Mouse (Mus musculus): ENCODE measurements around the gene BC052040.

The BC052040 gene

DNA sequence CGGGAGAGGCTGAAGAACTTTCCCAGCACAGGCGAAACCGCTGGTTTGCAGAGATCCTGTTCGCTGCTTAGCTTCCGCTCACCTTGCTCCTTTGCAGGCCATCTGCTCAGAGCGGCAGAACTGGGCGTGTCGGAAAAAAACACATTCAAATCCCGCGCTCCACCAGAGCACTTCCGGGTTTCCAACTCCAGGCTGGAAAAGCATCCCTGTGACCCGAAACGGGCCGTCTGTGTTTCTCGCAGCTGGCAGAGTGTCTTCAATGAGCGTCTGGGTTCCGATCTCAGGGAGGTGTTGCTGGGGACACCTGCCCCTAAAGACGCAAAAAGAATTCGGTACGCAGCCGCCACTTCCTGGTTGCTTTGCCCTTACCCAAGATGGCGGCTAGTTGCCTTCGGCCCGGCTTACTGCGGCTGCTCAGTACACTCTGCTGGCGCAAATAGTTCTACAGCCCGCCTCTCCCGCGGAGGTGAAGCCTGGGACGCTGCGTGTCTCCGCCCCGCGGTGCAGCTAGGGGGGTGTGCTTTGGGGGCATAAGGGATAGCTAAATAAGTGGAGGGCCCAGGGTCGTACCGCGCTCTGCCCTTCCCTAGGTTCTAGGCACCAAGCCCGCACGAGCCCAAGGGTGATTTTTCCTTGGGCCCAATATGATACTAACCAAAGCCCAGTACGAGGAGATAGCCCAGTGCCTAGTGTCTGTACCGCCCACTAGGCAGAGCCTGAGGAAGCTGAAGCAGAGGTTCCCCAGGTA lies at the start of gene BC052040:
BC052040 (plus strand) TSS at position 476 of the 748 bp plus-strand sequence.
- peak; percentile 89 to 90 for DNase-seq

DNA sequence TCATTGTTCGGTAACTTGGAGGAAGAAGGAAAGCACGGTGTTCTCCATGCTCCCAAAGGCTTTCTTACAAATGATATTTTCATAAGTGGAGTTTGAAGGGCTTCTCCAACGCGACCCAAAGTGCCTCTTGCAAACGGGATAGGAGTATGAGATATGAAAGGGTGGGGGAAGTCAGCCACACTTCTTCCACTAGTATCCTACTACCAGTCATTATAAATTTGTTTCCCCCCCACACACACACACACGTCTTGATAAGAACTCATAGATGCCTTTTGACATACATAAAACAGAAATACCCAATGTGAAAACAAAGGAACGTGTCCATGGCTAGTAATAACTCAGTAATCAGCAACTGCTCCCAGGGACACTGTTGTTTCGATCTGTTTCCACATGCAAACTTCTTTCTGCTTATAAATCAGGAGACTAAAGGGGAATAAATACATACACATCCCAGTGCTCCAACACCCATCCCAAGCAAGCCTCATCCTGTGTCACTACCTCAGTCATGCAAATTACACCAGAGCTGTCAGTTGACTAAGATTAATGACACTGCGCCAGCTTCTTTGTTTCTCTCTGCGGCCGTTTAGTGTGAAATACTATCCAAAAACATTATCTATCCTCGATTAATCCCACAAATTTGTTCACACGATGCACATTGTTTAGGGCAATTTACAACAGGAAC lies 43.4 kb upstream of the BC052040 start:
- DNase-seq, result no peak

- DNase-seq, result no peak
Measured at GRCm38 (mm10) chr2:115538691-115539283, 42.7 kb upstream of the BC052040 start.

DNA sequence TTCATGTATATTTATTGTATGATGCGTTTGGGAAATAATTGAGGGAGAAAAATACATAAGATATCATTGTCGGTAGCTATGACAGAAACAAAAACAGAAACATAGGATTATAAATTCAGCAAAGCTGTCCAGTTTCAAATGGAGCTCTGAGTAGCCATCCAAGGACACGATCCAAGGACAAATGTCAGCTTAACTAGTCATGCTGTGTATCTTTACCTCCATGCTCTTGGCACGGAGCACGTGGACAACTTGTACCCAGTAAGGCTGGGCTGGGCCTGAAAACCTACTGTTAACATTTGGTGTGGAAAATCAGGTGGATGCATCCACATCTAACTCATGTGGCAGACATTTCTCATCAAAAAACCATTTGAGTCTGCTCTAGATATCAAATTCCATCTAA lies 41.8 kb upstream of the BC052040 start:
- DNase-seq, result no peak

- DNase-seq, result no peak
Measured at GRCm38 (mm10) chr2:115542401-115543123, 39.0 kb upstream of the BC052040 start.

GRCm38 (mm10) chr2:115543212-115543611 lies 38.3 kb upstream of the BC052040 start:
- DNase-seq, result no peak

DNA sequence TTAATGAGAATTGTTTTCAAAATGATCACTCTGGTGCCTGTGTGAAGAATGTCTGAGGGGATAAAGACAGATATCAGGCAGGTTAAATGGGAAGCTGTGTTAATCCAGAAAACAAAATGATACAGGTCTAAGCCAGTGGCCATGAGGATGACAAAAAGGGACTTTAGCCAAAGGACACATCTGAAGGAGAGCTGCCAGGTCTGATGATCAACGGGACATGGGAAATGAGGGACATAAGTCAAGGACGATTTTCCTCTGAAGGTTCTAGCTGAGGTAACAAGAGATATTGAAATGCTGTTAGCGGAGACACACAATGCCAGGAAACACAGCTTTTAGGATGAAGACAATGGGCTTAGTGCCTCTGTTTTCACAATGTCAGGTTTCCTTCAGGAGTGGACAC lies 29.6 kb upstream of the BC052040 start:
- DNase-seq, result no peak

DNA sequence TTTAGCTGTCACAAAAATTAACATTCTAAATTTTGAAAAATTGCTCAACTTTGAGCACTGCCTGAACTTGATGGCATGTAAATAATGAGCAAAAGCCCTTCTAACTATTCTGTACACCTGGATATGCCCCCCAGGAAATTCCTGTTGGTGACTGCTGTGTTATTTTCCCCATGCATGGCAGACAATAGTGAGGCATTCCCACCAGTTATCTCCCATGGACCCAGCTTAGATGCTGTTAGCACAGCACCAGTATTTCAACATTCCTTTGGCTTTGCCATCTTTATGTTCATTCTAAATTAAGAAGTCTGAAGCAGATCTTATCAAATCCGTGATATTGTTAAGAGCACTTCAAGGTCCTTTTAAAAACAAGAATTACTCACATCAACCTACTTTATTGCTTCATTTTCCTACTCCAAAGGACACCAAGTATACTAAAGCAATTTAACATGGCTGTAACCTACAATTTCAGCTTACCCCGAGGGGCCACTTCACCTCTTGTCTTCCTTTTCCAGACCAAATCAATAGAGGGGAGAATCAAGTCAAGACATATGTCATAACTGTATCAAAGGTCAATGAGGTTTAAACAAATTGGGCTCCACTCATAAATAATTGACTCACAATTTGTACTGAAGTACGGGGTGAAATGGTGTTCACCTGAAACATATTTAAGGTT lies 19.2 kb upstream of the BC052040 start:
- no peak for DNase-seq

DNA sequence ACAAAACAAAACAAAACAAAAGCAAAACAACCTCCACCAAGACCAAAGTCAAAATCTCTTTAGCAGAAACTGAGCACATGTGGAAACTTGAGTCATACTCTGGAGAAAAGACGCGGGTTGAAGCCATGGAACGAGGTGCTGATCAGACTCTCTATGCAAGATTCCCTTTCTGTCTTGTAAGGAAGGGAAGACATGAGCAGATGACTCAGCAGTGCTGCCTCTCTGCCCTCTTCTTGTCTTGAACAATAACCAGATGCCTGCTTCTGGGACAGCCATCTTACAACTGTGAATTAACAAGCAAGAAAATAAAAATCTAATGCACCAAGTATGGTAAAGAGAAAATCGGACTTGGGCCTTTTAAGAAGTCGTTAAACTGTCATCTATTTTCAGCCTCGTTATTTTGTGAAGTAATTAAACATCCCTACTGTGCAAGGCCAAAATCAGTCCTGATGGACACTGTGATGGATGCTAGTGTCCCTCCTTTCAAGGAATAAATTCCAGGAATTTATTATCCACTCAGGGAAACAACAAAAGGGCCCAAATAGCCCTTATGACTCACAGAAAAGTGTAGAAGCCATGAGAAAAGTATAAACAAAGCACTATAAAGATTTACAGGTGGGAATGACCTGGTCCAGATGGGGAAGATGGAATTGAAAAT lies 18.0 kb upstream of the BC052040 start:
- no peak for DNase-seq

DNA sequence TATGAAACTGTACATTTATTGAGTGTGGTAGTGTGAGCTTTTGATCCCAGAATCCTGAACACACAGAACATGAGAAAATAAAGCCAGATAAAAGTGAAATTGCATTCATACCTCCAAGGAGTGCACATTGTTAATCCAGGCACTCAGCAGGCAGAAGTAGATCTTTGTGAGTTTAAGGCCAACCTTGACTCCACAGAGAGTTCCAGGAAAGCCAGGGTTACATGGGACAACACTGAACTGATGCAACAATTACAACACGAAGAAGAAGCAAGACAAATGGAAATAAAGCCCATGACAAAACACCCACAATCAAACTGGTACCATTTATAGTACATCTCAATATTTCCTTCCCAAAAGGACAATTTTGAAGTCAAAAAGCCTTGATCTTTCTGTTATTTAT lies 9.5 kb upstream of the BC052040 start:
- no peak for DNase-seq

DNA sequence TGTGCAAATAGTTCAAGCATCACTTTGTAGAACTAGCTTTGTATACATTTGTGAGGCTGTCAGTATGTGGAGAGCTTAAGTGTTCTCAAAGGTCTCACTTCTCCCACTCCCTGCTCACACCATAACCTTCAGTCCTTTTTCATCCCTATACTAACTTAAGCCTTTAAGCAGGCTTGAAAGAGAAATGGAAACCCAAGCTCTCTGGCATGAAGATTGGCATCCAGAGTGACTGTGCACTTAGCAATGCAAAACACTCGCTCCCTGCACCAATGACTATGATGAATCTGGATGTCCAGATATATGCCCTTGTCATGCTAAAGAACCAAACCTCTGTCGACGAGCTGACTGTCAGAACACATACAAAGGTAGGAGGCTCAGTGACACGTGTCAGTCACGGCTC lies 6.7 kb upstream of the BC052040 start:
- no peak for DNase-seq

- no peak for DNase-seq
Measured at GRCm38 (mm10) chr2:115579171-115579900, 2.2 kb upstream of the BC052040 start.

DNA sequence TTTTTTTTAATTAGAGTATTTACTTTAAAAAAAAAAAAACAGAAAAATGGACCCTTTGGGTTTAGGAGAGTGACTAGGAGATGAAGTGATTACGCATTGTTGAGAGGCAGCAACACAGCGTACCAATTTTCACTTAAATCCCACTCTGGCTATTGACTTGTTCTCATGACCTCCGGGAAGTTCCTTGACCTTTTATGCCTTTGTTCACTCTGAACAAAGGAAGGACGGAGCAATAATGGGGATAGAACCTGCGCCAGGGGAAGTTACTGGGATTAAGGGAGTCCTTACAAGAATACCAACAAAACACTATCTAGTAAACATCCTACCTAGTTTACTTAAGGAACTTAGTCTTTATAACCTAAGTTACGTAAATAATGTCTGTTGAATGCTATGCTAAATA lies 1.5 kb upstream of the BC052040 start:
- no peak for DNase-seq

DNA sequence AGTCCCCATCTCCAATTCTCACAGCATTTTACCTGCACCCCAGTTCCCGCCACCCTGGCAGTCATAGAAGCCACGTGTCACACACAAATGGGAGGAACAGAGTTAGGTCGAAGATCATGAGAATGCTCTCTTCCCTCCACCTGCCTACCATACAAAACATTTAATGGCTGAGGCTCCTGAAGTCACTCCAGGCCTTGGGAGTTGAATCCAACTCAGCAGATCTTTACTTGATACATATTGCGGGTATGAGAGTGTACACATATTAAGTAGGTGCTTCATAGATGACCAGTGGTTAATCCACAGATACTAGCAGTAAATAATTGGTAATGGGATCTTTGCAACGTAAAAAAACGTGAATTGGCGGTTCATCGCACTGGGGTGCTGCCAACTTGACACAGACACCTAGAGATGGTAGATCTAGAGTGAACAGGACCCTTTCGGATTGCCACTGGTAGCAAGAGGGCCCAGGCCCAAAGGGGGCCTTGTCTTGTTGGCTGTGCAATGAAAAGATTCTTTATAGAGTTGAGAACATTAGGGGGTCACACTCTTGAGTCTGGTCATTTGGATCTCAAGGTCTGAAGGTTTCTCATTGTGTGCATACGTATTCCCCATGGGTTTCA lies 583 bp downstream of the BC052040 start:
- peak; percentile 11 to 14 for DNase-seq

DNA sequence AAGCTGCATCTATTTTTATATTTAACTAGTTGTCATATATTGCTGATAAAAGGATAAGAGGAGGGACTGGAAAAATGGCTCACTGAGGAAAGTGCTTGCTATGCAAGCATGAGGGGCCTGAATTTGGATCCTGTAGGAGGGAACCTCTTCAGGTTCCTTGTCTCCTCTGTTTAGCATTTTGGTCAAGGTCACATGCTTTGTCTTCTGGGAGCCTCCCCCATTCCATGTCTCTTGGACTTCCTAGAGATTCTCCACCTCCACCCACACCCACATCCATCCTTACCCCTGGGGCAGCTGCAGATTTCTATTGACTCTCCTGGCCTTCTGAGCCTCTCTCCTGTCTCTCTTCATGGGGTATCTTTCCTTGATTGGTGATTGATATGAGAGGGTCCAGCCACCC lies 2.3 kb downstream of the BC052040 start:
- DNase-seq, result no peak

- DNase-seq, result no peak
Measured at GRCm38 (mm10) chr2:115590602-115591001, 9.1 kb downstream of the BC052040 start.

DNA sequence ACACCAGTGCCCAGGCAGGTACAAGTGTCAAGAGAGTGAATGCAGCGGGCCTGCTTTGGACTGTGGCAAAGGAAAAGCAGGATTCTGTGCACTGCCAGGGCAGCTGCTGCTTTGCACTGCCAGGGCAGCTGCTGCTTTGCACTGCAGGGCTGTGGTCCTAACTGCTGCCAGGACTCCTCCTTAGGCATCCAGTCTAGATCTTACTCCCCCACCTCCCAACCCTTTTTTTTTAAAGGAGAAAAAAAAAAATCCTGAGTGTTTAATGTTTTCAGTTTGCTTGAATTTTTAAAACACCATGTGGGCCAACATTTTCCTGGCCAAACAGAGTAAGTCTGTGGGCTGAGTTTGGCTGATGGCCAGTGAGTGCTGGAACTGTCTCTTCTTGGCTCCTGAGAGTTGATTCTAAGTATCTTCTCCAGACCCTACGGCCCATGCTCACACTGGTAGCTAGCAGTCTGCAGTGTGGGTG lies 11.2 kb downstream of the BC052040 start:
- DNase-seq, result peak; percentile 20 to 59

GRCm38 (mm10) chr2:115597017-115597416 lies 15.5 kb downstream of the BC052040 start:
- DNase-seq, result peak in 1 of 2 experiments; percentile 17

- no peak for DNase-seq
Measured at GRCm38 (mm10) chr2:115598266-115598665, 16.8 kb downstream of the BC052040 start.

GRCm38 (mm10) chr2:115600724-115601123 lies 19.2 kb downstream of the BC052040 start:
- no peak for DNase-seq

- DNase-seq, result no peak
Measured at GRCm38 (mm10) chr2:115601280-115601679, 19.8 kb downstream of the BC052040 start.
